Mouse (Mus musculus) midbrain, postnatal 0 days (tissue): Measurements from ENCODE around the gene Hey2. TPM values are rescaled to one million over a fixed set of nuclear protein-coding genes. Genes with fewer than 3 reads are reported as not detected.

ENCODE experiments used
- ATAC-seq: fragments of 200-750 bp; cut with Nextera tagmentation; 2 replicates; pipeline ENCODE4 v1.8.0; 2017; ENCODE audit warnings: moderate number of reproducible peaks, mild to moderate bottlenecking, moderate TSS enrichment, moderate library complexity; ENCODE audit not compliant: low FRiP score
- DNase-seq: peaks from one replicate; pipeline ENCODE4 v3.0.0-alpha.2; 2015; ENCODE audit warnings: low spot score
- H3K27ac ChIP-seq: fragments of 300-500 bp; sonication (generic); 2 replicates; pipeline ENCODE4 v1.5.1; 2014; ENCODE audit warnings: low read depth, mild to moderate bottlenecking, low read length, mixed read lengths
- H3K27me3 ChIP-seq: fragments of 300-500 bp; sonication (generic); 2 replicates; pipeline ENCODE4 v1.6.1; 2014; ENCODE audit warnings: low read length, control low read depth, mixed read lengths; ENCODE audit not compliant: insufficient read depth
- H3K36me3 ChIP-seq: fragments of 300-500 bp; sonication (generic); 2 replicates; pipeline ENCODE4 v1.6.1; 2014; ENCODE audit warnings: low read length, control low read depth, mixed read lengths; ENCODE audit not compliant: insufficient read depth
- H3K4me1 ChIP-seq: fragments of 300-500 bp; sonication (generic); 2 replicates; pipeline ENCODE4 v1.6.1; 2014; ENCODE audit warnings: mild to moderate bottlenecking, control low read depth, antibody characterized with exemption, low read length, mixed read lengths; ENCODE audit not compliant: insufficient read depth
- H3K4me2 ChIP-seq: fragments of 300-500 bp; sonication (generic); 2 replicates; pipeline ENCODE4 v1.6.1; 2014; ENCODE audit warnings: low read depth, mild to moderate bottlenecking, low read length, mixed read lengths; ENCODE audit not compliant: poor library complexity, severe bottlenecking
- H3K4me3 ChIP-seq: fragments of 300-500 bp; sonication (generic); 2 replicates; pipeline ENCODE4 v1.5.1; 2014; ENCODE audit warnings: low read depth, mild to moderate bottlenecking, low read length, moderate library complexity
- H3K9ac ChIP-seq: fragments of 300-500 bp; sonication (generic); replicated peaks from 2 replicates; pipeline ENCODE4 v1.6.1; 2014; ENCODE audit warnings: mild to moderate bottlenecking, low read length, moderate library complexity, mixed read lengths; ENCODE audit not compliant: poor library complexity, severe bottlenecking
- H3K9me3 ChIP-seq: fragments of 300-500 bp; sonication (generic); 2 replicates; pipeline ENCODE4 v1.6.1; 2016; ENCODE audit warnings: low read length, control low read depth
- CTCF ChIP-seq: IDR thresholded peaks from 2 replicates; pipeline ENCODE4 v1.5.1; 2016; ENCODE audit warnings: antibody characterized with exemption, mild to moderate bottlenecking
- WGBS: fragments of 180-500 bp; shearing (Covaris S2); extraction: QIAGEN DNeasy Blood & Tissue Kit; methylation state at CpG from one replicate; pipeline ENCODE4 v1.1.7; 2014; 5-methylcytosine and 5-hydroxymethylcytosine counted together
- polyA plus RNA-seq: library from polyadenylated mRNA; unstranded; fragments of >200 nt; fragmentation: Nextera tagmentation; extraction: Ambion mirVana; gene quantifications from 2 replicates; pipeline ENCODE4 v1.2.1, GENCODE M21; 2015
- total RNA-seq: library from RNA; depleted of rRNA; stranded (reverse); fragments of >200 nt; gene quantifications from 2 replicates; pipeline ENCODE4 v1.2.3, GENCODE M21; 2014; rRNA removed

Gene Hey2
- total and polyA plus RNA-seq, 2 experiments from 2014 or later: 2.9 to 5.9 TPM

GRCm38 (mm10) chr10:30786103-30786754 is 56.4 kb downstream of the Hey2 start:
- H3K4me3 ChIP-seq: no peak overlapping the region
- no peak overlapping the region for H3K27ac ChIP-seq
- no peaks in the 10 kb centered on the region for H3K27me3 ChIP-seq
- TF ChIP-seq CTCF: no peak
- no peaks in the 10 kb centered on the region for H3K9me3 ChIP-seq
- no peak overlapping the region for H3K4me2 ChIP-seq
- ATAC-seq (no peak), DNase-seq (no peak)
- no peaks in the 10 kb centered on the region for H3K4me1 ChIP-seq
- H3K9ac ChIP-seq: no peak overlapping the region
- no peaks in the 10 kb centered on the region; the same call in 1 of the 2 replicates for H3K36me3 ChIP-seq
- 82% methylated on average over 5 of the region's 5 CpGs for WGBS

Other genes with a start within 250 kb of the Hey2 start
- 6.5 and 13.4 TPM in 2 replicates for gene Trmt11, start 242.1 kb downstream of the Hey2 start, total RNA-seq
- gene Trmt11, start 242.1 kb downstream of the Hey2 start, polyA plus RNA-seq: 15.5 and 17.4 TPM in 2 replicates
- gene Hint3, start 213.2 kb downstream of the Hey2 start, total RNA-seq: 15.1 and 29.5 TPM in 2 replicates
- gene Hint3, start 213.2 kb downstream of the Hey2 start, polyA plus RNA-seq: 12.6 and 13.2 TPM in 2 replicates
- 22.9 and 28.3 TPM in 2 replicates for gene Ncoa7, start 39.5 kb downstream of the Hey2 start, total RNA-seq
- gene Ncoa7, start 39.5 kb downstream of the Hey2 start, polyA plus RNA-seq: 21.7 and 25.8 TPM in 2 replicates